Mouse (Mus musculus): Measurements from ENCODE around the gene Rab7.
"Not testable (repeated sequence)": the region's sequence is repeated elsewhere in the genome, so short reads cannot be mapped to it uniquely, and the experiment has no call there.

Gene Rab7

DNA sequence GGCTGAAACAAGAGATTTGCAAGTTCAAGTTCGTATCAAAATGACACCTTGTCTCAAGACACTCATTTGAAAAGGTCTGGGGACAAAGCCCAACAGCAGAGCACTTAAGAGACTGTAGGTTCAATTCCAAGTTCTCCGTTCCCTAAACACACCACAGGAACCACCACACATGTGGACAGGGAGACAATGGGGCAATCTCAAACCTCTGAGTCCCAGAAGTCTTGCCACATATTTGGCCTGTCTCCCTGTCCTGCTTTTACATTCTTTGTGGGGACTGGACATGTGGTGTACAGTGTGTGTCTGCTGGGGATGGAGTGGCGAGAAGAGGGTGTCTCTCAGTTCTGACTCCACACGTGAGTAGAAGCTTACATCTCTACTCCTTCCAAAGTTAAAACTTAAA is 35.9 kb downstream of the Rab7 start:
- no peak for ATAC-seq (ENCODE audit: insufficient number of reproducible peaks, low FRiP score, low TSS enrichment)

DNA sequence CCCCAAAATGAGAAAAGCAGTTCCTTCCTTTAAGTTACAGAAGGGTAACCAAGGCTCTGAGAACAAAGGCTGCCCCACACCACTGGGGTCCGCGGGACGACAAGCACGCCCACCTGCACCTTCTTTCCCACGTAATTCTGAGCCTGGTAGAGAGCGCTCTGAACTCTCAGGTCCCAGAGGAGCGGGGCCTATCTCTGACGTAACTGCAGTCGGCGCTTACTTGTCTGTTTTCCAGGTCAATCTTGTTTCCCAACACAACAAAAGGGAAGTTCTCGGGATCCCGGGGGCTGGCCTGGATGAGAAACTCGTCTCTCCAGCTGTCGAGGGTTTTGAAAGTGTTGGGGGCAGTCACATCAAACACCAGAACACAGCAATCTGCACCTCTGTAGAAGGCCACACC is 40.3 kb downstream of the Rab7 start:
- not testable (repeated sequence) for ATAC-seq (ENCODE audit: insufficient number of reproducible peaks, low FRiP score, low TSS enrichment)

DNA sequence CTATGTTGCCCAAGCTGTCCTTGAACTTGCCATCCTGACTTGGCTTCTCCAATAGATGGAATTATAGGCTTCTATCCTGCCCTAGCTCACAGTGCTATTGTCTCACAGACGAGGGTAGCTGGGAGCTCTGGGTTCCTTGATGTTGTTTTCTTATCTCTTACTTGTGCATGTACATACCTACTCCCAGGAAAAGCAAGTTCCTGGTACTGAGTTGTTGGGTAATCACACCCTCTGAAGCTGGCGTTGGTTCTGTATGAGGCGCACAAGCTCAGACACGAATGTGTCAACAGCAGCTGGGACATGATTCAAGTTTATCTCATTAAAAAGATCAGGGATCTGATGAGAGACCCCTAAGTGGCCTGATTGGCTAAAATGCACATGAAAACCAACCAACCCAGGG is 41.6 kb downstream of the Rab7 start:
- ATAC-seq (ENCODE audit: insufficient number of reproducible peaks, low FRiP score, low TSS enrichment) = no peak

DNA sequence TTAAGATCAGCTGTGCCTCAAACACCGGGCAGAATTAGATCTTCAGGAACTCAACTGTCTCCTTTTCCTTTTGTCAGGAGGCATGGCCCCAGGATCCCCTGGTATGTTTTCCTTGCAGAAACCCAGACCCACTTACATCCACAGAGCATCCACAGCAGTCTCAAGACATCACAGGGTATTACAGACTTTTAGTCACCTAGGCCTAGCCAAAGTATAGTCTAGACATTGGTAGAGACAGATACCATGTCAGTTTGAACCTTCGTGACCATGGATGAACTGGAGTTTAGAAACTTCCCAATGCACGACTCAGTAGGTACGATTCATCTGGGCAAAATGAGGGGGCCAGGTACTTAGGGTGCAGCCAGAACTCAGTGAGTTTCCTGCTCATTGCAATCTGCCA is 46.7 kb downstream of the Rab7 start:
- no peak for ATAC-seq (ENCODE audit: insufficient number of reproducible peaks, low FRiP score, low TSS enrichment)

GRCm38 (mm10) chr6:87997706-87998265 is 47.3 kb downstream of the Rab7 start:
- ATAC-seq (ENCODE audit: insufficient number of reproducible peaks, low FRiP score, low TSS enrichment) = peak; percentile 40; the same call in 1 of the 2 replicates

- no peak for ATAC-seq (ENCODE audit: insufficient number of reproducible peaks, low FRiP score, low TSS enrichment)
Observed at GRCm38 (mm10) chr6:87996606-87997005, 48.5 kb downstream of the Rab7 start.

DNA sequence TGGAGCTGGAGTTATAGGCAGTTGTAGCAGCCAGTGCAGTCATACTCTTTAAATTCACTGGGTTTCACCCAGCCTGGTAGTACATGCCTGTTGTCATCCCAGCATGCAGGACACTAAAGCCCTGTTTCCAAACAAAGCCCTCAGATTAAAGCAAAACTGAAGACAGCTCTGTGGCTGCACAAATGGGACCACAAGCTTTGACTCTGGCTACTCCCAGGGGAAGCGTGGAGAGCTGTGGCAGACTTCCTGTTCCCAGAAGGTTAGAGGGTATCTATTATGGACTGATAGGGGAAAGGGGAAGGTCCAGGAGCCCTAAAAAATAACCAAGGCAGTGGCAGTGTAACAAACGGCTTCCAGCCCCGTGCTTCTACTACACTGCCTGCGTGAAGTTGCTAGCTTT is 49.6 kb downstream of the Rab7 start:
- no peak for ATAC-seq (ENCODE audit: insufficient number of reproducible peaks, low FRiP score, low TSS enrichment)

DNA sequence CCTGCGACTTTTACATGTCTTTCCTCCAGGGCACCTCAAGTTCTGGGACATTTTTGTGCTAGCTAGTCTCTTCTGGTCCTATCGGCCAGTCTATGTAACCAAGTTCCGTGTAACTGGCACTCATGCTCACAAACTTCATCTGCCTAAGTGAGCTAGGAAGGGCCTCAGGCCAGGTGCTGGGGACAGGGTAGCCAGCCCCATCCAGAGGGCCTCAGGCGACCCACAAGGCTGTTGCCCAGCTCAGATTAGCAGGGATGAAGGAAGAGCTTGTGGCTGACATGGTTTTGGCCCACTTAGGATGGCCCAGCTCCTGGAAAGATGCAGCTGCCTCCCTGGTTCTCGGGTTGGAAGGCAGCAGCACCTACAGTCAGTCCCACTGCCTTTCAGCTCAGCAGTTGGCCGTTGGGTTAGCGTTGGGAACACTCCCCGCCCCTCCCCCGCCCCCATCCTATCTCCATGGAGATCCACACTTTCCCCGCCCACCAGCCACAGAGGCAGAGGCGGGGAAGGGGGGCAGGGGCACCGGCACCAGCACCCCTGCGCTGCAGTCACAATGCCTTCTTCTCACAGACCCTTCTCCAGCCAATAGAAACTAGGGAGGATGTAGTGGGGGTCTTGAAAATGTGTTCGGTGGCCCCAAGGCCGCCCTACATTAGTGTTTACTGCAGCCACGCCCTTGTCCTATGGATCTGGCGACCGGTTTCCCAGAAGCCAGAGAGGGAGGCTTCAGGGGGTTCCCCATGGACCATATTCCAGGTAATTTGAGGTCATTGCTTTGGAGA is 51.1 kb downstream of the Rab7 start:
- no peak for ATAC-seq (ENCODE audit: insufficient number of reproducible peaks, low FRiP score, low TSS enrichment)

DNA sequence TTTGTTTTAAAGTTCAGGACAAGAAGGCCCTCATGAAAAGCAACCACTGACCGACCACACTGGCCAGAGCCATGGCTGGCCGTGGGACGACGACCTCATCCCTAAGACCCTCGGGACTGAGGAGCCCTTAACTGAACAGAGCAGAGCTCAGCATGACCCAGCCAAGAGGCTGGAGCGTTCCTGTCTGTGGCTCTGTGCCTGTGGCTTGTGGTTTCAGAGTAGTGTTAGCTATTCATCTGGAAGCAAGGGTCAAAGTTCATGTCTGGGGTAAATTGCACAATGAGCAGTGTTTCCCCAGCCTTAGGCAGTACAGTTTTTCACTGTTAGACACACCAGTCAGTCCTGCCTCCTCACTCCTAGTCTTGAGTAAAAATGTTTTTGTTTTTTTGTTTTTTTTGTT is 52.3 kb downstream of the Rab7 start:
- ATAC-seq (ENCODE audit: insufficient number of reproducible peaks, low FRiP score, low TSS enrichment) = no peak

DNA sequence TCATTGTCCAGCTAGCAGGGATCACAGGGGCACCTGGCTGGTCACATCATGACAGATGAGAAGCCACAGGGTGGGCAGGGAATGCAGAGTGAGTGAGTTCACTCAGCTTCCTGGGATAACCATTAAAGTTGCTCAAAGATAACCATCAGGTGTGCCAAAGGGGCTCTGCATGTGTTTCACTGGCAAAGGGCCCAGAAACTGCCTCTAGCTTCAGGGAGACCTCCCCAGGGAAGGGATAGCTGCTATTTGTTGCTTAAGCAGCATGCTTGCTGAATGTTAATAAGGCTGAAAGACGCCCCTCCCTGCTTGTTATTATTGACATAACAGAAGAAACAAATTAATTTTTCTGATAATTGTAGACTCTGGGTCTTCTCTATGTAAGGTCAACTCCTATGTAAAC is 53.2 kb downstream of the Rab7 start:
- ATAC-seq (ENCODE audit: insufficient number of reproducible peaks, low FRiP score, low TSS enrichment) = no peak

GRCm38 (mm10) chr6:87991216-87991615 is 53.9 kb downstream of the Rab7 start:
- ATAC-seq (ENCODE audit: insufficient number of reproducible peaks, low FRiP score, low TSS enrichment) = no peak

GRCm38 (mm10) chr6:87982506-87982905 is 62.6 kb downstream of the Rab7 start:
- ATAC-seq (ENCODE audit: insufficient number of reproducible peaks, low FRiP score, low TSS enrichment) = no peak

- ATAC-seq (ENCODE audit: insufficient number of reproducible peaks, low FRiP score, low TSS enrichment) = peak; percentile 36
Observed at GRCm38 (mm10) chr6:87981547-87982256, 63.4 kb downstream of the Rab7 start, which contains the start of gene H1fx. TSS of gene H1fx (minus strand) at chr6:87981637.

DNA sequence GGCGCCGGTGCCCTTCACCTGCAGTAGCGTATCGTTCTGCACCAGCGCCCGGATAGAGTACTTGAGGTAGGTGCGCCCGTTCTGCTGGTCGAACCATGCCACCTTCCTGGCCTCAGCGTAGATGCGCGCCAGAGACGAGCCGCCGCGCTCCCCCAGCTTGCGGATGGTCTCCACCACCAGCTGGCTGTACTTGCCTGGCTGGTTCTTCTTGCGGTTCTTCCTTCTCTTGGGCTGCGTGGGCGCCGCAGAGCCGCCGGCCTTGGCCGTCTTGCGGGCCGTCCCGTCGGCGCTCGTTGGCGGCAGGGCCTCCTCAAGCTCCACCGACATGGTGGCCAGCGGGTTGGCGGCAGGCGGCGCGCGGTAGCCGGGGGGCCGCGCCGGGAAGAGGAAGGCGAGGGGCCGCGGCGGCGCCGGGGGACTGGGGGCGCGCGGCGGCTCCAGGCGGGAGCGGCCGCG is 64.0 kb downstream of the Rab7 start:
- 0 out of 2 replicates have a peak, but pooled peaks have one; percentile 18 for ATAC-seq (ENCODE audit: insufficient number of reproducible peaks, low FRiP score, low TSS enrichment)

- ATAC-seq (ENCODE audit: insufficient number of reproducible peaks, low FRiP score, low TSS enrichment) = peak; percentile 76
Observed at GRCm38 (mm10) chr6:87980374-87981029, 64.6 kb downstream of the Rab7 start.

GRCm38 (mm10) chr6:87979728-87980127 is 65.3 kb downstream of the Rab7 start:
- ATAC-seq (ENCODE audit: insufficient number of reproducible peaks, low FRiP score, low TSS enrichment) = no peak

GRCm38 (mm10) chr6:87970041-87970440 is 75.0 kb downstream of the Rab7 start:
- ATAC-seq (ENCODE audit: insufficient number of reproducible peaks, low FRiP score, low TSS enrichment) = no peak

GRCm38 (mm10) chr6:87962457-87962856 is 82.6 kb downstream of the Rab7 start:
- ATAC-seq (ENCODE audit: insufficient number of reproducible peaks, low FRiP score, low TSS enrichment) = not testable (repeated sequence)

All from cerebellum, adult (tissue).